Mouse (Mus musculus): ENCODE measurements at regions not wholly inside any gene's neighbourhood (a gene's known extent, or its start where the extent isn't known, plus 50 kb on each side); places are given as distances from the start of the nearest gene placed in this dataset.

DNA sequence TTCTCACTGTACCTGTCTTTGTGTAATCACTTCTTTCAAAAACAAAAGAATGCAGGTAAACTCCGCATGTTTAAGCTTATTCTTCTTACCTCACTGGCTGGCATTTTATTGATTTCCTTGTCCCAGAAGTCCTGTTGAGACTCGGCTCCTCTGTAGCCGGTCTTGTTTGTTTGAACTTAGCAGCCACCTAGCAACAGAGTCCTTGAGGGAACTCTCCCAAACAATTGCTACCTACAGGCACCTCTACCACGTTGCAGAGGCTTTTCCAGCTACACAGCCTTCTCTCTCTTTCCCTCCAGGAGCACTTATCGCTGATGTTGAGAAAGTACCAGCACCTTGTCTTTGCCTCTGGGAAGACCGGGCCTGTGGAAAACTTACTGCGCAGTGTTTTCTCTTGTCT is 285.7 kb downstream of the Klf5 start:
- H3K27ac ChIP-seq (ENCODE audit: insufficient read depth, low read depth, low read length, poor library complexity, severe bottlenecking) = no peak overlapping the region
- DNase-seq (ENCODE audit: low read depth, low spot score) = no peak
- no peak overlapping the region for H3K9ac ChIP-seq (ENCODE audit: insufficient read depth, low read depth, low read length, poor library complexity, severe bottlenecking)
- no peak overlapping the region for H3K4me3 ChIP-seq (ENCODE audit: insufficient read depth in 1 of 2, low read depth in 1 of 2, low read length in 2 of 2, poor library complexity in 1 of 2, severe bottlenecking in 1 of 2)
- H3K9me3 ChIP-seq (ENCODE audit: control insufficient read depth, insufficient read depth, low read depth, low read length) = no peaks in the 10 kb centered on the region
- H3K4me1 ChIP-seq (ENCODE audit: control insufficient read depth in 2 of 2, insufficient read depth in 2 of 2, low read length in 2 of 2, poor library complexity in 1 of 2) = no peaks in the 10 kb centered on the region; a peak in 1 of 4 replicates
- TF ChIP-seq HCFC1 (IDR thresholded peaks at IDR 0.05; ENCODE audit: borderline replicate concordance, insufficient read depth, low read length) (no peak), CHD2 (IDR thresholded peaks at IDR 0.05; ENCODE audit: low read depth, low read length) (no peak), ZNF384 (IDR thresholded peaks at IDR 0.05; ENCODE audit: low read depth, low read length) (no peak), MAFK (IDR thresholded peaks at IDR 0.05; ENCODE audit: insufficient read depth, low read depth, low read length) (no peak), ZC3H11A (IDR thresholded peaks at IDR 0.05; ENCODE audit: borderline replicate concordance, low read depth, low read length) (no peak)
- H3K36me3 ChIP-seq (ENCODE audit: control insufficient read depth, insufficient read depth, low read length, poor library complexity, severe bottlenecking) = no peaks in the 10 kb centered on the region
- in situ Hi-C loops (cut with MboI; ENCODE audit: low sequenced_read_pairs in 2 of 2, unreplicated experiment in 2 of 2) = no loop called here

DNA sequence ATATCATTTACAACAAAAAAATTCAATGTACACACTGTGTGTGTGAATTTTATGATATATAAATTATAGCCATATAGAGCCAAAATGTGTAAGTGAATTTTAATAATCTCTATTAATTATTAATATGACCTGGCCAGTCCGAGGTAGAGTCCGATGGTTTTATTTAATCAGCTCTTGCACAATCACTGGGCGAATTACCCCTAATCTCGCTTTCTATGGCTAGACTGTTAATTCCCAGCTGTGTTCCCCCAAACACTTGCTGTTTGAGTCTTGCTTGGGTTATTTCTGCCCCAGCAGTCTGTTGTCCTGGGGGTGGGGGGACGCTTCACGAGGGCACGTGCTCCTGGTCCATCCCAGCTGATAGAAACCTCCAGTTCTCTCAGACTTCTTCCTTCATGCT is 287.5 kb downstream of the Klf5 start:
- H3K36me3 ChIP-seq (ENCODE audit: control insufficient read depth, insufficient read depth, low read length, poor library complexity, severe bottlenecking) = no peaks in the 10 kb centered on the region
- no peak for DNase-seq (ENCODE audit: low read depth, low spot score)
- in situ Hi-C loops (cut with MboI; ENCODE audit: low sequenced_read_pairs in 2 of 2, unreplicated experiment in 2 of 2) = no loop called here
- TF ChIP-seq ZC3H11A (IDR thresholded peaks at IDR 0.05; ENCODE audit: borderline replicate concordance, low read depth, low read length) = no peak
- TF ChIP-seq MAFK (IDR thresholded peaks at IDR 0.05; ENCODE audit: insufficient read depth, low read depth, low read length) = no peak
- no peak for TF ChIP-seq HCFC1 (IDR thresholded peaks at IDR 0.05; ENCODE audit: borderline replicate concordance, insufficient read depth, low read length)
- no peak for TF ChIP-seq CHD2 (IDR thresholded peaks at IDR 0.05; ENCODE audit: low read depth, low read length)
- no peak for TF ChIP-seq ZNF384 (IDR thresholded peaks at IDR 0.05; ENCODE audit: low read depth, low read length)
- H3K9me3 ChIP-seq (ENCODE audit: control insufficient read depth, insufficient read depth, low read depth, low read length) = no peaks in the 10 kb centered on the region
- no peaks in the 10 kb centered on the region for H3K4me1 ChIP-seq (ENCODE audit: control insufficient read depth in 2 of 2, insufficient read depth in 2 of 2, low read length in 2 of 2, poor library complexity in 1 of 2)
- no peak overlapping the region for H3K27ac ChIP-seq (ENCODE audit: insufficient read depth, low read depth, low read length, poor library complexity, severe bottlenecking)
- no peak overlapping the region for H3K9ac ChIP-seq (ENCODE audit: insufficient read depth, low read depth, low read length, poor library complexity, severe bottlenecking)
- H3K4me3 ChIP-seq (ENCODE audit: insufficient read depth in 1 of 2, low read depth in 1 of 2, low read length in 2 of 2, poor library complexity in 1 of 2, severe bottlenecking in 1 of 2) = no peak overlapping the region

- in situ Hi-C loops (cut with MboI; ENCODE audit: low sequenced_read_pairs in 2 of 2, unreplicated experiment in 2 of 2) = no loop called here
- Histone ChIP-seq H3K27ac (ENCODE audit: insufficient read depth, low read depth, low read length, poor library complexity, severe bottlenecking) (no peak overlapping the region), H3K4me1 (ENCODE audit: control insufficient read depth in 2 of 2, insufficient read depth in 2 of 2, low read length in 2 of 2, poor library complexity in 1 of 2) (no peaks in the 10 kb centered on the region), H3K36me3 (ENCODE audit: control insufficient read depth, insufficient read depth, low read length, poor library complexity, severe bottlenecking) (no peaks in the 10 kb centered on the region), H3K9me3 (ENCODE audit: control insufficient read depth, insufficient read depth, low read depth, low read length) (no peaks in the 10 kb centered on the region), H3K9ac (ENCODE audit: insufficient read depth, low read depth, low read length, poor library complexity, severe bottlenecking) (no peak overlapping the region), H3K4me3 (ENCODE audit: insufficient read depth in 1 of 2, low read depth in 1 of 2, low read length in 2 of 2, poor library complexity in 1 of 2, severe bottlenecking in 1 of 2) (no peak overlapping the region)
- TF ChIP-seq ZNF384 (IDR thresholded peaks at IDR 0.05; ENCODE audit: low read depth, low read length) (no peak), MAFK (IDR thresholded peaks at IDR 0.05; ENCODE audit: insufficient read depth, low read depth, low read length) (no peak), CHD2 (IDR thresholded peaks at IDR 0.05; ENCODE audit: low read depth, low read length) (no peak), ZC3H11A (IDR thresholded peaks at IDR 0.05; ENCODE audit: borderline replicate concordance, low read depth, low read length) (no peak), HCFC1 (IDR thresholded peaks at IDR 0.05; ENCODE audit: borderline replicate concordance, insufficient read depth, low read length) (no peak)
- DNase-seq (ENCODE audit: low read depth, low spot score) = no peak
Observed at GRCm38 (mm10) chr14:99590854-99591470, 292.5 kb downstream of the Klf5 start.

DNA sequence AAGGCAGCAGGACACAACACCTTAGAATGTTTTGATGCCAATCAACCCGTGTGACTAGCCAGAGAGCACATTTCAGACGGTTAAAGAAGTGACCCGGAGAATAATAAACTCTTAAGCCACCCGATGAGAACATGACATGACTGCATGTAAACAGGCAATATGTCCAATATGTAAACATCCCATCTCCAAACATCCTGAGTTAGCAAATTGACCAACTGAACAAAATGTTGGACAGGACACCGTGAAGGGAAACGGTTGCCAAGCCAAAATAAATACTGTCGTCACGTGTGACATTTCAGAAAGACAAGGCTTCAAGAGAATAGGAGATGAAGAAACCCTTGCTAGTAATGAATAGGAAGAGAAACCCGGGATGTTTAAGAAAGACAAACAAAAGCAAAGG is 294.4 kb downstream of the Klf5 start:
- H3K4me3 ChIP-seq (ENCODE audit: insufficient read depth in 1 of 2, low read depth in 1 of 2, low read length in 2 of 2, poor library complexity in 1 of 2, severe bottlenecking in 1 of 2) = no peak overlapping the region
- no peak overlapping the region for H3K9ac ChIP-seq (ENCODE audit: insufficient read depth, low read depth, low read length, poor library complexity, severe bottlenecking)
- no peak for TF ChIP-seq ZC3H11A (IDR thresholded peaks at IDR 0.05; ENCODE audit: borderline replicate concordance, low read depth, low read length)
- TF ChIP-seq ZNF384 (IDR thresholded peaks at IDR 0.05; ENCODE audit: low read depth, low read length) = no peak
- no peak for TF ChIP-seq HCFC1 (IDR thresholded peaks at IDR 0.05; ENCODE audit: borderline replicate concordance, insufficient read depth, low read length)
- TF ChIP-seq MAFK (IDR thresholded peaks at IDR 0.05; ENCODE audit: insufficient read depth, low read depth, low read length) = no peak
- no peak for TF ChIP-seq CHD2 (IDR thresholded peaks at IDR 0.05; ENCODE audit: low read depth, low read length)
- no peaks in the 10 kb centered on the region for H3K36me3 ChIP-seq (ENCODE audit: control insufficient read depth, insufficient read depth, low read length, poor library complexity, severe bottlenecking)
- no peak overlapping the region for H3K27ac ChIP-seq (ENCODE audit: insufficient read depth, low read depth, low read length, poor library complexity, severe bottlenecking)
- in situ Hi-C loops (cut with MboI; ENCODE audit: low sequenced_read_pairs in 2 of 2, unreplicated experiment in 2 of 2) = no loop called here
- H3K4me1 ChIP-seq (ENCODE audit: control insufficient read depth in 2 of 2, insufficient read depth in 2 of 2, low read length in 2 of 2, poor library complexity in 1 of 2) = no peaks in the 10 kb centered on the region
- no peak for DNase-seq (ENCODE audit: low read depth, low spot score)
- H3K9me3 ChIP-seq (ENCODE audit: control insufficient read depth, insufficient read depth, low read depth, low read length) = no peaks in the 10 kb centered on the region

All from ES-E14 (cell line).